Mouse (Mus musculus): Measurements from ENCODE around the gene H2-DMb1. TPM values are rescaled to one million over a fixed set of nuclear protein-coding genes. Genes with fewer than 3 reads are reported as not detected.
A peak's percentile ranks its signal among the peaks of the same experiment; 100 is the strongest.

Gene H2-DMb1
- polyA plus RNA-seq, 1 experiment from 2014 or later = 1.6 TPM

- H3K9ac ChIP-seq (replicated peaks; ENCODE audit: low read depth, low read length) = peak overlapping the region; percentile 90
- no peaks in the 10 kb centered on the region for H3K27me3 ChIP-seq (ENCODE audit: control insufficient read depth, insufficient read depth, low read length)
- peak; percentile 5; the same call in 1 of the 2 replicates for ATAC-seq (ENCODE audit: insufficient number of reproducible peaks, insufficient read depth, low FRiP score, low read depth)
Observed at GRCm38 (mm10) chr17:34120814-34121171, 32.1 kb upstream of the H2-DMb1 start.

GRCm38 (mm10) chr17:34121172-34121878, 31.5 kb upstream of the H2-DMb1 start:
- Histone ChIP-seq H3K4me1 (ENCODE audit: control insufficient read depth, insufficient read depth, low read length) (peaks cover 14% of the 10 kb centered on the region), H3K9ac (replicated peaks; ENCODE audit: low read depth, low read length) (peak overlapping the region; percentile 90), H3K36me3 (ENCODE audit: control insufficient read depth, insufficient read depth, low read length) (peaks cover 20% of the 10 kb centered on the region), H3K4me2 (replicated peaks; ENCODE audit: low read depth, low read length) (peak overlapping the region; percentile 98), H3K27me3 (ENCODE audit: control insufficient read depth, insufficient read depth, low read length) (no peaks in the 10 kb centered on the region), H3K9me3 (ENCODE audit: control insufficient read depth, low read depth, low read length) (no peaks in the 10 kb centered on the region), H3K4me3 (ENCODE audit: low read depth, low read length) (peak overlapping the region; percentile 99), H3K27ac (ENCODE audit: low read length) (peak overlapping the region; percentile 100)
- peak; percentile 12; the same call in 1 of the 2 replicates for ATAC-seq (ENCODE audit: insufficient number of reproducible peaks, insufficient read depth, low FRiP score, low read depth)
- 0% methylated on average over 31 of the region's 35 CpGs for WGBS

More at GRCm38 (mm10) chr17:34120814-34121171, 32.1 kb upstream of the H2-DMb1 start:
- Histone ChIP-seq H3K27ac (ENCODE audit: low read length) (peak overlapping the region; percentile 100), H3K4me1 (ENCODE audit: control insufficient read depth, insufficient read depth, low read length) (peaks cover 14% of the 10 kb centered on the region), H3K36me3 (ENCODE audit: control insufficient read depth, insufficient read depth, low read length) (peaks cover 25% of the 10 kb centered on the region), H3K4me2 (replicated peaks; ENCODE audit: low read depth, low read length) (peak overlapping the region; percentile 98), H3K4me3 (ENCODE audit: low read depth, low read length) (peak overlapping the region; percentile 99), H3K9me3 (ENCODE audit: control insufficient read depth, low read depth, low read length) (no peaks in the 10 kb centered on the region)
- under 1% methylated on average over 31 of the region's 31 CpGs for WGBS

GRCm38 (mm10) chr17:34121879-34122187, 31.0 kb upstream of the H2-DMb1 start:
- H3K27ac ChIP-seq (ENCODE audit: low read length) = peak overlapping the region; percentile 100
- H3K27me3 ChIP-seq (ENCODE audit: control insufficient read depth, insufficient read depth, low read length) = no peaks in the 10 kb centered on the region
- peak overlapping the region; percentile 90 for H3K9ac ChIP-seq (replicated peaks; ENCODE audit: low read depth, low read length)
- peak overlapping the region; percentile 98 for H3K4me2 ChIP-seq (replicated peaks; ENCODE audit: low read depth, low read length)
- peaks cover 8% of the 10 kb centered on the region for H3K4me1 ChIP-seq (ENCODE audit: control insufficient read depth, insufficient read depth, low read length)
- H3K9me3 ChIP-seq (ENCODE audit: control insufficient read depth, low read depth, low read length) = no peaks in the 10 kb centered on the region
- peak overlapping the region; percentile 99 for H3K4me3 ChIP-seq (ENCODE audit: low read depth, low read length)
- 3% methylated on average over 5 of the region's 10 CpGs for WGBS
- peaks cover 15% of the 10 kb centered on the region for H3K36me3 ChIP-seq (ENCODE audit: control insufficient read depth, insufficient read depth, low read length)
- no peak for ATAC-seq (ENCODE audit: insufficient number of reproducible peaks, insufficient read depth, low FRiP score, low read depth)

GRCm38 (mm10) chr17:34122188-34122984, 30.5 kb upstream of the H2-DMb1 start, which contains the start of gene Brd2:
Gene Brd2 (minus strand): TSS chr17:34122634.
- Histone ChIP-seq H3K9me3 (ENCODE audit: control insufficient read depth, low read depth, low read length) (no peaks in the 10 kb centered on the region), H3K36me3 (ENCODE audit: control insufficient read depth, insufficient read depth, low read length) (peaks cover 10% of the 10 kb centered on the region), H3K27ac (ENCODE audit: low read length) (peak within 1 kb of the TSS; percentile 100), H3K9ac (replicated peaks; ENCODE audit: low read depth, low read length) (peak within 1 kb of the TSS; percentile 90), H3K4me2 (replicated peaks; ENCODE audit: low read depth, low read length) (peak within 1 kb of the TSS; percentile 98), H3K4me3 (ENCODE audit: low read depth, low read length) (peak within 1 kb of the TSS; percentile 99), H3K27me3 (ENCODE audit: control insufficient read depth, insufficient read depth, low read length) (no peaks in the 10 kb centered on the region), H3K4me1 (ENCODE audit: control insufficient read depth, insufficient read depth, low read length) (peaks cover 8% of the 10 kb centered on the region)
- 1% methylated on average over 70 of the region's 75 CpGs for WGBS
- peak; percentile 56 for ATAC-seq (ENCODE audit: insufficient number of reproducible peaks, insufficient read depth, low FRiP score, low read depth)

- 2% methylated on average over 7 of the region's 7 CpGs for WGBS
Observed at GRCm38 (mm10) chr17:34123111-34123510, 29.8 kb upstream of the H2-DMb1 start.

GRCm38 (mm10) chr17:34123518-34123917, 29.4 kb upstream of the H2-DMb1 start:
- H3K9me3 ChIP-seq (ENCODE audit: control insufficient read depth, low read depth, low read length) = no peaks in the 10 kb centered on the region
- peak overlapping the region; percentile 99 for H3K4me3 ChIP-seq (ENCODE audit: low read depth, low read length)
- 3% methylated on average over 2 of the region's 2 CpGs for WGBS
- H3K27ac ChIP-seq (ENCODE audit: low read length) = peak overlapping the region; percentile 100
- H3K4me1 ChIP-seq (ENCODE audit: control insufficient read depth, insufficient read depth, low read length) = peaks cover 12% of the 10 kb centered on the region
- no peaks in the 10 kb centered on the region for H3K27me3 ChIP-seq (ENCODE audit: control insufficient read depth, insufficient read depth, low read length)
- H3K4me2 ChIP-seq (replicated peaks; ENCODE audit: low read depth, low read length) = peak overlapping the region; percentile 98
- ATAC-seq (ENCODE audit: insufficient number of reproducible peaks, insufficient read depth, low FRiP score, low read depth) = no peak
- peak overlapping the region; percentile 90 for H3K9ac ChIP-seq (replicated peaks; ENCODE audit: low read depth, low read length)
- peaks cover 4% of the 10 kb centered on the region for H3K36me3 ChIP-seq (ENCODE audit: control insufficient read depth, insufficient read depth, low read length)

More at GRCm38 (mm10) chr17:34123111-34123510, 29.8 kb upstream of the H2-DMb1 start:
- H3K4me2 ChIP-seq (replicated peaks; ENCODE audit: low read depth, low read length) = peak overlapping the region; percentile 98
- H3K27me3 ChIP-seq (ENCODE audit: control insufficient read depth, insufficient read depth, low read length) = no peaks in the 10 kb centered on the region
- H3K4me1 ChIP-seq (ENCODE audit: control insufficient read depth, insufficient read depth, low read length) = peaks cover 12% of the 10 kb centered on the region
- H3K27ac ChIP-seq (ENCODE audit: low read length) = peak overlapping the region; percentile 100
- ATAC-seq (ENCODE audit: insufficient number of reproducible peaks, insufficient read depth, low FRiP score, low read depth) = no peak
- H3K4me3 ChIP-seq (ENCODE audit: low read depth, low read length) = peak overlapping the region; percentile 99
- peaks cover 8% of the 10 kb centered on the region for H3K36me3 ChIP-seq (ENCODE audit: control insufficient read depth, insufficient read depth, low read length)
- peak overlapping the region; percentile 90 for H3K9ac ChIP-seq (replicated peaks; ENCODE audit: low read depth, low read length)
- no peaks in the 10 kb centered on the region for H3K9me3 ChIP-seq (ENCODE audit: control insufficient read depth, low read depth, low read length)

- ATAC-seq (ENCODE audit: insufficient number of reproducible peaks, insufficient read depth, low FRiP score, low read depth) = no peak
- Histone ChIP-seq H3K36me3 (ENCODE audit: control insufficient read depth, insufficient read depth, low read length) (no peaks in the 10 kb centered on the region), H3K4me3 (ENCODE audit: low read depth, low read length) (no peak overlapping the region), H3K4me1 (ENCODE audit: control insufficient read depth, insufficient read depth, low read length) (peaks cover 19% of the 10 kb centered on the region), H3K9me3 (ENCODE audit: control insufficient read depth, low read depth, low read length) (no peaks in the 10 kb centered on the region), H3K9ac (replicated peaks; ENCODE audit: low read depth, low read length) (no peak overlapping the region), H3K27ac (ENCODE audit: low read length) (no peak overlapping the region), H3K27me3 (ENCODE audit: control insufficient read depth, insufficient read depth, low read length) (no peaks in the 10 kb centered on the region), H3K4me2 (replicated peaks; ENCODE audit: low read depth, low read length) (no peak overlapping the region)
- WGBS = 70% methylated on average over 6 of the region's 6 CpGs
Observed at GRCm38 (mm10) chr17:34124649-34125048, 28.2 kb upstream of the H2-DMb1 start.

- Histone ChIP-seq H3K9ac (replicated peaks; ENCODE audit: low read depth, low read length) (no peak overlapping the region), H3K4me1 (ENCODE audit: control insufficient read depth, insufficient read depth, low read length) (peaks cover 19% of the 10 kb centered on the region), H3K27me3 (ENCODE audit: control insufficient read depth, insufficient read depth, low read length) (no peaks in the 10 kb centered on the region), H3K27ac (ENCODE audit: low read length) (no peak overlapping the region), H3K4me3 (ENCODE audit: low read depth, low read length) (no peak overlapping the region), H3K9me3 (ENCODE audit: control insufficient read depth, low read depth, low read length) (no peaks in the 10 kb centered on the region), H3K36me3 (ENCODE audit: control insufficient read depth, insufficient read depth, low read length) (no peaks in the 10 kb centered on the region), H3K4me2 (replicated peaks; ENCODE audit: low read depth, low read length) (no peak overlapping the region)
- no peak for ATAC-seq (ENCODE audit: insufficient number of reproducible peaks, insufficient read depth, low FRiP score, low read depth)
- 54% methylated on average over 9 of the region's 9 CpGs for WGBS
Observed at GRCm38 (mm10) chr17:34126826-34127420, 25.9 kb upstream of the H2-DMb1 start.
